Mouse (Mus musculus) G1E-ER4 (cell line): ENCODE measurements around the gene Pde6g. TPM values are rescaled to one million over a fixed set of nuclear protein-coding genes. Genes with fewer than 3 reads are reported as not detected.

Experiments
- GATA1 ChIP-seq: IDR thresholded peaks from one replicate; pipeline ENCODE4 v1.8.0; 2012; ENCODE audit warnings: low read length, inconsistent platforms
- polyA plus RNA-seq: library from polyadenylated mRNA; stranded (reverse); fragments of >175 nt; gene quantifications from 2 replicates; pipeline ENCODE4 v1.2.3, GENCODE M21; 2012

The Pde6g gene
- polyA plus RNA-seq, 1 experiment = 0.17 TPM

DNA sequence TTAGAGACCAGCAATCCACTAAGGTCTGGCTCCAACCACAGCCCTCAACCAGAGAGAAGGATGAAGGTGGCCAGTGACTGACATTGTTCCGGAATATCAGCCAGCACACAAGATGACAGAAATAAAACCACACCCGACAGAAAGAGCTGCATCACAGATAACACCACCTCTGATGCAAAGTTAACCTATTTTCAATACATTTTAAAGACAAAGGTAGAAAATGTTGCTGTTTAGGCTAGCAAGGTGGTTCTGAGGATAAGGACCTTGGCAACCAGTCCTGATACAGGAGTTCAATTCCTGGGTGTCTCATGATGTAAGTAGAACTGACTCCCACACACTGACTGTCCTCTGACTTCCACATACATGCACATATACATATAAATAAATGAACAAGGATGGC is 54.0 kb downstream of the Pde6g start:
- peak; percentile 49 for TF ChIP-seq GATA1

Other genes starting within 250 kb of the Pde6g start
- 0.12 TPM in 2 replicates for gene Bahcc1, start 220.6 kb downstream of the Pde6g start, polyA plus RNA-seq
- gene Actg1, start 105.0 kb downstream of the Pde6g start, polyA plus RNA-seq = 103 and 191 TPM in 2 replicates
- gene Fscn2, start 92.0 kb downstream of the Pde6g start, polyA plus RNA-seq = not detected in 2 replicates
- 28.1 and 30.6 TPM in 2 replicates for gene Faap100, start 74.7 kb downstream of the Pde6g start, polyA plus RNA-seq
- 55.2 and 115 TPM in 2 replicates for gene Nploc4, start 15.8 kb downstream of the Pde6g start, polyA plus RNA-seq
- gene Tspan10, start 10.9 kb downstream of the Pde6g start, polyA plus RNA-seq = not detected in 2 replicates
- gene Oxld1, start 4.6 kb upstream of the Pde6g start, polyA plus RNA-seq = 20.5 and 22.7 TPM in 2 replicates
- 50.2 and 76.0 TPM in 2 replicates for gene Ccdc137, start 4.6 kb upstream of the Pde6g start, polyA plus RNA-seq
- gene Arl16, start 14.1 kb upstream of the Pde6g start, polyA plus RNA-seq = 26.9 and 44.9 TPM in 2 replicates
- gene Mrpl12, start 31.1 kb upstream of the Pde6g start, polyA plus RNA-seq = 600 and 743 TPM in 2 replicates
- gene Slc25a10, start 38.3 kb upstream of the Pde6g start, polyA plus RNA-seq = 74.6 and 83.7 TPM in 2 replicates
- gene Gcgr, start 77.2 kb upstream of the Pde6g start, polyA plus RNA-seq = not detected in 2 replicates
- 170 and 215 TPM in 2 replicates for gene Mcrip1, start 96.2 kb upstream of the Pde6g start, polyA plus RNA-seq
- gene Ppp1r27, start 97.6 kb upstream of the Pde6g start, polyA plus RNA-seq = not detected in 2 replicates
- gene P4hb, start 119.8 kb upstream of the Pde6g start, polyA plus RNA-seq = 559 and 642 TPM in 2 replicates
- gene Arhgdia, start 128.1 kb upstream of the Pde6g start, polyA plus RNA-seq = 1,177 and 1,217 TPM in 2 replicates
- 539 and 588 TPM in 2 replicates for gene Alyref, start 144.9 kb upstream of the Pde6g start, polyA plus RNA-seq
- gene Anapc11, start 144.9 kb upstream of the Pde6g start, polyA plus RNA-seq = 200 and 289 TPM in 2 replicates
- 1.7 and 2.3 TPM in 2 replicates for gene Npb, start 155.0 kb upstream of the Pde6g start, polyA plus RNA-seq
- gene Pcyt2, start 164.4 kb upstream of the Pde6g start, polyA plus RNA-seq = 149 and 196 TPM in 2 replicates
- gene Sirt7, start 171.7 kb upstream of the Pde6g start, polyA plus RNA-seq = 108 and 170 TPM in 2 replicates
- 44.0 and 52.0 TPM in 2 replicates for gene Mafg, start 180.1 kb upstream of the Pde6g start, polyA plus RNA-seq
- gene Pycr1, start 190.3 kb upstream of the Pde6g start, polyA plus RNA-seq = 1.8 and 3.2 TPM in 2 replicates
- gene Myadml2, start 194.7 kb upstream of the Pde6g start, polyA plus RNA-seq = not detected in 2 replicates
- not detected in 2 replicates for gene Notum, start 207.7 kb upstream of the Pde6g start, polyA plus RNA-seq
- 215 and 275 TPM in 2 replicates for gene Aspscr1, start 219.5 kb upstream of the Pde6g start, polyA plus RNA-seq